8 mouse cellular contexts compared by ENCODE assay signal in genomic region chr1:75458025-75458788, GRCm38 (mm10). TPM values are rescaled to one million over a fixed set of nuclear protein-coding genes. Genes with fewer than 3 reads are reported as not detected.
DNase-seq lines count a peak whose midpoint lies in the region; ATAC-seq lines count a peak whose summit lies in the region.

No protein-coding gene starts in this region.

- H3K4me3 ChIP-seq in heart, embryonic 11.5 days (ENCODE audit: low read depth, low read length): peak overlapping the region; percentile 16
- H3K4me3 ChIP-seq in kidney, embryonic 16.5 days (ENCODE audit: low read length): peak overlapping the region; percentile 44

- no peaks in the 10 kb centered on the region for H3K9me3 ChIP-seq in heart, embryonic 11.5 days (replicated peaks; ENCODE audit: control insufficient read depth, low read length)
- no peaks in the 10 kb centered on the region for H3K9me3 ChIP-seq in kidney, embryonic 16.5 days (ENCODE audit: low read length)

- ATAC-seq in heart, embryonic 11.5 days (replicated peaks; ENCODE audit: insufficient number of reproducible peaks, low FRiP score, low TSS enrichment): 0 out of 2 replicates have a peak, but pooled peaks have one; percentile 37
- ATAC-seq in kidney, embryonic 16.5 days (ENCODE audit: low FRiP score, low TSS enrichment): peak; percentile 86
- 0 out of 2 replicates have a peak, but pooled peaks have one; percentile 26 for ATAC-seq in megakaryocyte-erythroid progenitor cell, adult 5-6 weeks (replicated peaks; ENCODE audit: low FRiP score, low TSS enrichment, poor library complexity, severe bottlenecking)

- DNase-seq in right cerebral cortex, adult 2 months (ENCODE audit: low spot score in 2 of 2): peak; percentile 65 to 71
- DNase-seq in right cerebral cortex, postnatal 4 days: no peak
- DNase-seq in cerebellum, postnatal 25 days: peak; percentile 59
- DNase-seq in spleen, adult 12 weeks (ENCODE audit: low spot score): no peak
- no peak for DNase-seq in spleen, postnatal 36 days (ENCODE audit: low spot score in 2 of 2)

- peaks cover 36% of the 10 kb centered on the region for H3K4me1 ChIP-seq in heart, embryonic 11.5 days (ENCODE audit: control insufficient read depth, insufficient read depth, low read length)
- peaks cover 57% of the 10 kb centered on the region for H3K4me1 ChIP-seq in kidney, embryonic 16.5 days (ENCODE audit: insufficient read depth, low read length)

- H3K9ac ChIP-seq in heart, embryonic 11.5 days (ENCODE audit: low read depth, low read length): peak overlapping the region; percentile 1; the same call in 1 of the 2 replicates
- H3K9ac ChIP-seq in kidney, embryonic 16.5 days (replicated peaks; ENCODE audit: low read length): peak overlapping the region; percentile 70

- H3K27me3 ChIP-seq in heart, embryonic 11.5 days (ENCODE audit: control insufficient read depth, insufficient read depth, low read length): peaks cover 52% of the 10 kb centered on the region
- 0 out of 2 replicates have a peak, but pooled peaks cover 5% of the 10 kb centered on the region for H3K27me3 ChIP-seq in kidney, embryonic 16.5 days (ENCODE audit: insufficient read depth, low read length)

- WGBS in heart, embryonic 11.5 days (ENCODE audit: insufficient replicate concordance): 2% methylated on average over 42 of the region's 42 CpGs
- WGBS in kidney, embryonic 16.5 days: under 1% methylated on average over 42 of the region's 42 CpGs

- H3K36me3 ChIP-seq in heart, embryonic 11.5 days (ENCODE audit: control insufficient read depth, insufficient read depth, low read length): no peaks in the 10 kb centered on the region
- H3K36me3 ChIP-seq in kidney, embryonic 16.5 days (ENCODE audit: insufficient read depth, low read length): no peaks in the 10 kb centered on the region

- peak overlapping the region; percentile 55 for H3K4me2 ChIP-seq in heart, embryonic 11.5 days
- peak overlapping the region; percentile 60 for H3K4me2 ChIP-seq in kidney, embryonic 16.5 days (replicated peaks; ENCODE audit: low read depth, low read length)

- no peak overlapping the region; the same call in 1 of the 2 replicates for H3K27ac ChIP-seq in heart, embryonic 11.5 days (ENCODE audit: low read depth, low read length)
- peak overlapping the region; percentile 96 for H3K27ac ChIP-seq in kidney, embryonic 16.5 days (ENCODE audit: low read length)

RNA-seq across cellular contexts. Expression of gene Asic4, which starts 8.0 kb away (rescaled TPM):
- polyA plus RNA-seq in heart, embryonic 11.5 days (2014; fragmentation: Nextera tagmentation; extraction: Ambion mirVana): 0.11 TPM in 2 replicates
- 1.00 and 1.5 TPM in 2 replicates for polyA plus RNA-seq in kidney, embryonic 16.5 days (2015; fragmentation: Nextera tagmentation; extraction: Ambion mirVana)
- total RNA-seq in megakaryocyte-erythroid progenitor cell, adult 5-6 weeks (2014; fragmentation: Nextera tagmentation): not detected in 2 replicates
- total RNA-seq in megakaryocyte-erythroid progenitor cell, adult 5-6 weeks (2017): not detected in 2 replicates

RNA-seq across cellular contexts. Expression of gene Chpf, which starts 20.9 kb away (rescaled TPM):
- 21.4 and 24.6 TPM in 2 replicates for polyA plus RNA-seq in heart, embryonic 11.5 days (2014; fragmentation: Nextera tagmentation; extraction: Ambion mirVana)
- 37.9 and 38.6 TPM in 2 replicates for polyA plus RNA-seq in kidney, embryonic 16.5 days (2015; fragmentation: Nextera tagmentation; extraction: Ambion mirVana)
- 3.1 and 4.0 TPM in 2 replicates for total RNA-seq in megakaryocyte-erythroid progenitor cell, adult 5-6 weeks (2014; fragmentation: Nextera tagmentation)
- total RNA-seq in megakaryocyte-erythroid progenitor cell, adult 5-6 weeks (2017): 0.15 and 1.2 TPM in 2 replicates

RNA-seq across cellular contexts. Expression of gene Tmem198, which starts 21.1 kb away (rescaled TPM):
- 0.14 and 0.54 TPM in 2 replicates for polyA plus RNA-seq in heart, embryonic 11.5 days (2014; fragmentation: Nextera tagmentation; extraction: Ambion mirVana)
- polyA plus RNA-seq in kidney, embryonic 16.5 days (2015; fragmentation: Nextera tagmentation; extraction: Ambion mirVana): 0.77 and 0.99 TPM in 2 replicates
- 0.49 TPM in 1 of 2 replicates, not detected in the other for total RNA-seq in megakaryocyte-erythroid progenitor cell, adult 5-6 weeks (2014; fragmentation: Nextera tagmentation)
- total RNA-seq in megakaryocyte-erythroid progenitor cell, adult 5-6 weeks (2017): not detected in 2 replicates

RNA-seq across cellular contexts. Expression of gene Gmppa, which starts 22.5 kb away (rescaled TPM):
- 49.8 and 57.2 TPM in 2 replicates for polyA plus RNA-seq in heart, embryonic 11.5 days (2014; fragmentation: Nextera tagmentation; extraction: Ambion mirVana)
- 91.4 and 91.6 TPM in 2 replicates for polyA plus RNA-seq in kidney, embryonic 16.5 days (2015; fragmentation: Nextera tagmentation; extraction: Ambion mirVana)
- total RNA-seq in megakaryocyte-erythroid progenitor cell, adult 5-6 weeks (2014; fragmentation: Nextera tagmentation): 70.3 and 92.5 TPM in 2 replicates
- total RNA-seq in megakaryocyte-erythroid progenitor cell, adult 5-6 weeks (2017): 35.0 and 52.6 TPM in 2 replicates

RNA-seq across cellular contexts. Expression of gene Obsl1, which starts 48.0 kb away (rescaled TPM):
- 98.8 and 102 TPM in 2 replicates for polyA plus RNA-seq in heart, embryonic 11.5 days (2014; fragmentation: Nextera tagmentation; extraction: Ambion mirVana)
- 55.7 and 60.9 TPM in 2 replicates for polyA plus RNA-seq in kidney, embryonic 16.5 days (2015; fragmentation: Nextera tagmentation; extraction: Ambion mirVana)
- 0.40 and 0.68 TPM in 2 replicates for total RNA-seq in megakaryocyte-erythroid progenitor cell, adult 5-6 weeks (2014; fragmentation: Nextera tagmentation)
- total RNA-seq in megakaryocyte-erythroid progenitor cell, adult 5-6 weeks (2017): 0.30 and 0.47 TPM in 2 replicates

Comparison
In these comparisons a context has a peak if more than half of its experiments do, and no peak if none do; other contexts are left out.
1. DNase-seq: peak in right cerebral cortex, adult 2 months (2 of 2) and cerebellum, postnatal 25 days (2 of 2); none in right cerebral cortex, postnatal 4 days (single experiment), spleen, adult 12 weeks (single experiment) and spleen, postnatal 36 days (0 of 2).
2. ATAC-seq: peak in every context shown above with its lines; median percentile 86 in kidney, embryonic 16.5 days; 37 in heart, embryonic 11.5 days; 26 in megakaryocyte-erythroid progenitor cell, adult 5-6 weeks.